ENCODE assay signal across 13 mouse cellular contexts in the genomic region with DNA sequence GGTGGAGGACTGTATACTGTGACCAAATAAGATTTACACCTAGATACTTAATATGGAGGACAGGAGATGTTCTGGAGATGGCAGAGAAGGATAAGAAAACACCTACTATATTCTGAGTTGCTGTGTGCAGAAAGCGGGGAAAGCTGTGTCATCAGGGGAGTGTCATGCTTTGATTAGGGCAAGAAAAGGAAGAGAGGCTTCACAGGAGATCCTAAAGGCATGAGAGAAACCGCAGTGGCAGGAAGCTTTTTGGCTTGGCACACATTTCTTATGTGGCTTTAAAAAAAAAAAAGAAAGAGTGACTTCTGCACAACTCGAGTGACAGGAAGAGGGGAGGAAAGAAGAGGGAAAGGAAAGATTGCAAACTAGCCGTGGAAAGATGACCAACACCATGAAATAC. TPM values are rescaled to one million over a fixed set of nuclear protein-coding genes. Genes with fewer than 3 reads are reported as not detected.
DNase-seq lines count a peak whose midpoint lies in the region; ATAC-seq and TF ChIP-seq lines count a peak whose summit lies in the region.
"Had no signal": no experiment of that assay in that cellular context is flagged by ENCODE, and none has a peak within 500 bp of the region (broad histone marks: within the 10 kb centered on the region; RNA-seq: fewer than 3 reads in every experiment).

No protein-coding gene starts in this region.

- peak; percentile 67 to 81 for TF ChIP-seq EP300 in MEL (IDR thresholded peaks at IDR 0.05; ENCODE audit: low read depth in 1 of 2, low read length in 2 of 2)

- H3K79me2 ChIP-seq in MEL (ENCODE audit: control insufficient read depth, insufficient read depth, low read length, poor library complexity), result peaks cover 57% of the 10 kb centered on the region

- H3K9ac ChIP-seq in MEL (ENCODE audit: control insufficient read depth, low read depth, low read length, poor library complexity, severe bottlenecking), result no peak overlapping the region
- no peak overlapping the region for H3K9ac ChIP-seq in liver, embryonic 11.5 days (ENCODE audit: low read depth, low read length)
- no peak overlapping the region for H3K9ac ChIP-seq in midbrain, embryonic 13.5 days (replicated peaks)

- 28% methylated on average over 4 of the region's 4 CpGs for WGBS in liver, embryonic 11.5 days
- 76% methylated on average over 4 of the region's 4 CpGs for WGBS in midbrain, embryonic 13.5 days

- no peaks in the 10 kb centered on the region for H3K27me3 ChIP-seq in MEL (ENCODE audit: control insufficient read depth in 1 of 2, insufficient read depth in 2 of 2, low read length in 2 of 2)
- H3K27me3 ChIP-seq in liver, embryonic 11.5 days (replicated peaks; ENCODE audit: control insufficient read depth, insufficient read depth, low read length), result no peaks in the 10 kb centered on the region
- no peaks in the 10 kb centered on the region for H3K27me3 ChIP-seq in midbrain, embryonic 13.5 days

- H3K27ac ChIP-seq in MEL (ENCODE audit: control insufficient read depth, low read depth, low read length), result peak overlapping the region; percentile 82
- peak overlapping the region; percentile 45; the same call in 1 of the 2 replicates for H3K27ac ChIP-seq in liver, embryonic 11.5 days (ENCODE audit: low read depth, low read length)
- no peak overlapping the region for H3K27ac ChIP-seq in midbrain, embryonic 13.5 days
- H3K27ac ChIP-seq: hindbrain, embryonic 10.5 days had no signal

- H3K4me1 ChIP-seq in MEL (ENCODE audit: control insufficient read depth in 1 of 2, insufficient read depth in 2 of 2, low read length in 2 of 2), result peaks cover 9 to 29% of the 10 kb centered on the region in 2 experiments
- peaks cover 48% of the 10 kb centered on the region for H3K4me1 ChIP-seq in liver, embryonic 11.5 days (replicated peaks; ENCODE audit: control insufficient read depth, insufficient read depth, low read length)
- peaks cover 13% of the 10 kb centered on the region for H3K4me1 ChIP-seq in midbrain, embryonic 13.5 days (replicated peaks)

- peaks cover 0 to 55% of the 10 kb centered on the region in 2 experiments; a peak in 2 of 4 replicates for H3K36me3 ChIP-seq in MEL (ENCODE audit: control insufficient read depth in 1 of 2, insufficient read depth in 2 of 2, low read length in 2 of 2)
- H3K36me3 ChIP-seq in liver, embryonic 11.5 days (ENCODE audit: control insufficient read depth, insufficient read depth, low read length), result 0 out of 2 replicates have a peak, but pooled peaks cover 2% of the 10 kb centered on the region
- H3K36me3 ChIP-seq in midbrain, embryonic 13.5 days, result no peaks in the 10 kb centered on the region
- H3K36me3 ChIP-seq: hindbrain, embryonic 10.5 days had no signal

- H3K9me3 ChIP-seq in MEL (replicated peaks; ENCODE audit: insufficient read depth, low read length), result no peaks in the 10 kb centered on the region
- H3K9me3 ChIP-seq in liver, embryonic 11.5 days (ENCODE audit: control insufficient read depth, low read length), result no peaks in the 10 kb centered on the region
- no peaks in the 10 kb centered on the region for H3K9me3 ChIP-seq in midbrain, embryonic 13.5 days
- H3K9me3 ChIP-seq: hindbrain, embryonic 10.5 days had no signal

- H3K4me2 ChIP-seq in liver, embryonic 11.5 days, result peak overlapping the region; percentile 47
- no peak overlapping the region for H3K4me2 ChIP-seq in midbrain, embryonic 13.5 days (replicated peaks)

- no peak for TF ChIP-seq CTCF in MEL (IDR thresholded peaks at IDR 0.05 in 2 of 3, conservative IDR thresholded peaks at IDR 0.05 in 1 of 3; ENCODE audit: control insufficient read depth in 1 of 3, insufficient read depth in 1 of 3, low read depth in 2 of 3, low read length in 3 of 3, poor library complexity in 1 of 3, severe bottlenecking in 1 of 3)

- peak overlapping the region; percentile 32 to 52; a peak in 3 of 4 replicates for H3K4me3 ChIP-seq in MEL (ENCODE audit: control insufficient read depth in 1 of 2, insufficient read depth in 1 of 2, low read depth in 2 of 2, low read length in 2 of 2)
- no peak overlapping the region for H3K4me3 ChIP-seq in liver, embryonic 11.5 days (ENCODE audit: low read depth, low read length)
- no peak overlapping the region for H3K4me3 ChIP-seq in midbrain, embryonic 13.5 days (replicated peaks)
- H3K4me3 ChIP-seq: hindbrain, embryonic 10.5 days had no signal

- peak; percentile 56 for DNase-seq in 3134 (ENCODE audit: extremely low read depth, insufficient read length, low spot score)
- peak; percentile 80 for DNase-seq in MEL (ENCODE audit: low read depth, low spot score)
- no peak for DNase-seq in liver, embryonic 11.5 days (ENCODE audit: low spot score)
- peak; percentile 69 for DNase-seq in naive thymus-derived CD4-positive, alpha-beta T cell, adult 2 months (ENCODE audit: low read depth)
- DNase-seq in adipocyte (ENCODE audit: low spot score), result no peak
- no peak for DNase-seq in cerebellum, postnatal 25 days
- DNase-seq in spleen, postnatal 10 days (ENCODE audit: low spot score in 2 of 2), result no peak
- DNase-seq: cerebellum, adult 18-20 months; kidney, adult 18-20 months; kidney, postnatal 36 days; lung, postnatal 4 days had no signal

- no peak for TF ChIP-seq RAD21 in MEL (IDR thresholded peaks at IDR 0.05; ENCODE audit: low read depth, low read length)

- ATAC-seq in liver, embryonic 11.5 days (replicated peaks; ENCODE audit: low FRiP score), result no peak
- ATAC-seq in midbrain, embryonic 13.5 days, result no peak

- TF ChIP-seq POLR2A in MEL (IDR thresholded peaks at IDR 0.05; ENCODE audit: control insufficient read depth in 1 of 2, insufficient read depth in 1 of 2, low read depth in 1 of 2, low read length in 2 of 2, poor library complexity in 1 of 2), result no peak

TF ChIP-seq in MEL, 35 proteins besides CTCF, POLR2A, EP300 and RAD21 (continues in another document):
- no peak for TF ChIP-seq USF2 (IDR thresholded peaks at IDR 0.05; ENCODE audit: borderline replicate concordance in 1 of 2, insufficient read depth in 1 of 2, low read depth in 1 of 2, low read length in 2 of 2)
- peak; percentile 51 for TF ChIP-seq MAX (IDR thresholded peaks at IDR 0.05; ENCODE audit: low read length)
- peak; percentile 54; the same call in 1 of the 2 replicates for TF ChIP-seq TCF12 (IDR thresholded peaks at IDR 0.05; ENCODE audit: low read depth, low read length)
- peak; percentile 90 for TF ChIP-seq RCOR1 (IDR thresholded peaks at IDR 0.05; ENCODE audit: low read depth, low read length)
- no peak for TF ChIP-seq ELF1 (IDR thresholded peaks at IDR 0.05; ENCODE audit: low read depth, low read length)
- no peak for TF ChIP-seq ZC3H11A (IDR thresholded peaks at IDR 0.05; ENCODE audit: low read depth, low read length)
- TF ChIP-seq ZMIZ1 (IDR thresholded peaks at IDR 0.05; ENCODE audit: low read depth, low read length), result no peak
- no peak for TF ChIP-seq MYB (IDR thresholded peaks at IDR 0.05; ENCODE audit: low read depth, low read length)
- TF ChIP-seq MYC (IDR thresholded peaks at IDR 0.05; ENCODE audit: low read depth, low read length), result peak; percentile 48; the same call in 1 of the 2 replicates
- no peak for TF ChIP-seq CHD1 (IDR thresholded peaks at IDR 0.05; ENCODE audit: low read depth, low read length)
- peak; percentile 63; the same call in 1 of the 2 replicates for TF ChIP-seq BHLHE40 (IDR thresholded peaks at IDR 0.05; ENCODE audit: borderline replicate concordance, low read depth, low read length)
- TF ChIP-seq E2F4 (IDR thresholded peaks at IDR 0.05; ENCODE audit: borderline replicate concordance, low read depth, low read length), result no peak
- TF ChIP-seq GATA1 (IDR thresholded peaks at IDR 0.05; ENCODE audit: low read depth, low read length), result peak; percentile 83
- TF ChIP-seq USF1 (IDR thresholded peaks at IDR 0.05; ENCODE audit: low read depth, low read length), result no peak
- peak; percentile 70 for TF ChIP-seq SIN3A (IDR thresholded peaks at IDR 0.05; ENCODE audit: low read length)
- TF ChIP-seq UBTF (IDR thresholded peaks at IDR 0.05; ENCODE audit: borderline replicate concordance, insufficient read depth, low read depth, low read length), result no peak
- TF ChIP-seq MXI1 (IDR thresholded peaks at IDR 0.05; ENCODE audit: low read depth, low read length), result peak; percentile 74
- TF ChIP-seq KAT2A (conservative IDR thresholded peaks at IDR 0.05; ENCODE audit: low read depth, low read length), result no peak; the same call in 1 of the 2 replicates
- no peak; the same call in 1 of the 2 replicates for TF ChIP-seq JUND (IDR thresholded peaks at IDR 0.05; ENCODE audit: low read depth, low read length)
- no peak for TF ChIP-seq HCFC1 (IDR thresholded peaks at IDR 0.05; ENCODE audit: low read depth, low read length)

RNA-seq across cellular contexts. Expression of a gene that starts 4.5 kb away (rescaled TPM):
- 11.7 and 14.3 TPM in 2 replicates for total RNA-seq in MEL (2012; rRNA removed)
- polyA plus RNA-seq in MEL (2012; ENCODE audit: insufficient read depth in 1 of 2, insufficient read length in 2 of 2, low read depth in 1 of 2, low replicate concordance in 2 of 2, missing spikeins in 1 of 2), result 10 to 100 TPM in 1 of 2 experiments, not detected in 1; 16.4 TPM
- polyA plus RNA-seq in liver, embryonic 11.5 days (2014; fragmentation: Nextera tagmentation; extraction: Ambion mirVana), result 11.5 and 12.4 TPM in 2 replicates
- polyA plus RNA-seq in midbrain, embryonic 13.5 days (2015; fragmentation: Nextera tagmentation; extraction: Ambion mirVana), result 7.8 and 8.3 TPM in 2 replicates

RNA-seq across cellular contexts. Expression of a gene that starts 21.8 kb away (rescaled TPM):
- total RNA-seq in MEL (2012; rRNA removed), result 3.1 and 5.5 TPM in 2 replicates
- polyA plus RNA-seq in MEL (2012; ENCODE audit: insufficient read depth in 1 of 2, insufficient read length in 2 of 2, low read depth in 1 of 2, low replicate concordance in 2 of 2, missing spikeins in 1 of 2), result 1 to 10 TPM in 1 of 2 experiments, not detected in 1; 1.0 TPM
- 0.62 TPM in 1 of 2 replicates, not detected in the other for polyA plus RNA-seq in liver, embryonic 11.5 days (2014; fragmentation: Nextera tagmentation; extraction: Ambion mirVana)
- 0.32 TPM in 1 of 2 replicates, not detected in the other for polyA plus RNA-seq in midbrain, embryonic 13.5 days (2015; fragmentation: Nextera tagmentation; extraction: Ambion mirVana)
- polyA plus RNA-seq: hindbrain, embryonic 10.5 days had no signal

RNA-seq across cellular contexts. Expression of a gene that starts 22.3 kb away (rescaled TPM):
- total RNA-seq in MEL (2012; rRNA removed), result 41.8 and 50.0 TPM in 2 replicates
- polyA plus RNA-seq in MEL (2012; ENCODE audit: insufficient read depth in 1 of 2, insufficient read length in 2 of 2, low read depth in 1 of 2, low replicate concordance in 2 of 2, missing spikeins in 1 of 2), result 10 to 100 TPM in 1 of 2 experiments, not detected in 1; 33.8 TPM
- 34.8 and 36.7 TPM in 2 replicates for polyA plus RNA-seq in liver, embryonic 11.5 days (2014; fragmentation: Nextera tagmentation; extraction: Ambion mirVana)
- polyA plus RNA-seq in midbrain, embryonic 13.5 days (2015; fragmentation: Nextera tagmentation; extraction: Ambion mirVana), result 38.0 and 39.8 TPM in 2 replicates

RNA-seq across cellular contexts. Expression of a gene that starts 49.7 kb away (rescaled TPM):
- not detected in 2 replicates for total RNA-seq in MEL (2012; rRNA removed)
- polyA plus RNA-seq in MEL (2012; ENCODE audit: insufficient read depth in 1 of 2, insufficient read length in 2 of 2, low read depth in 1 of 2, low replicate concordance in 2 of 2, missing spikeins in 1 of 2), result not detected
- 0.14 TPM in 1 of 2 replicates, not detected in the other for polyA plus RNA-seq in liver, embryonic 11.5 days (2014; fragmentation: Nextera tagmentation; extraction: Ambion mirVana)
- 0.16 and 0.26 TPM in 2 replicates for polyA plus RNA-seq in midbrain, embryonic 13.5 days (2015; fragmentation: Nextera tagmentation; extraction: Ambion mirVana)
- polyA plus RNA-seq: hindbrain, embryonic 10.5 days had no signal

Comparison
In these comparisons a context has a peak if more than half of its experiments do, and no peak if none do; other contexts are left out.
1. DNase-seq: peak in 3134 (single experiment), MEL (single experiment) and naive thymus-derived CD4-positive, alpha-beta T cell, adult 2 months (single experiment); none in liver, embryonic 11.5 days (single experiment), adipocyte (single experiment), cerebellum, postnatal 25 days (0 of 2) and spleen, postnatal 10 days (0 of 2).
2. H3K4me3 ChIP-seq: peak in MEL (2 of 2); none in liver, embryonic 11.5 days (single experiment) and midbrain, embryonic 13.5 days (single experiment).